Mouse (Mus musculus): Measurements from ENCODE around the gene Tsg101.

The Tsg101 gene

DNA sequence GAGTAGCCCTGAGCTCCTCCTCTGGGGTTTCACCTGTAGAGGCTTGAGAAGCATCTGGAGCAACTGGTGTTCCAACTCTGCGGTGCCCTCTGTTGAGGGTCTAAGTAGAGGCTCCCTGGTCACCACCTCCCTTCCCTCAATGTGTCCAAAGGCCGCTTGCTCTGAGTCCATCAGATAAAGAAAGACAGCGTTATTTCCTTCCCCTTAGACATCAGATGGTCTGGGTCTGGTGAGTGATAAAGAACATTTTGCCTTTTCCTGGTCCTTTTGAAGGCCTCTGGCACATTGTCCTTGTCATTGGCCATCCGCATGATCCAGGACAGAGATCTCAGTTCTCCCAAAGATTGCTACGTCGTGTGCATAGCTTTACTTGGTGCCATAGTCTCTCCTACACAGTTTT is 42.5 kb downstream of the Tsg101 start:
- CTCF ChIA-PET, result no interaction called here

DNA sequence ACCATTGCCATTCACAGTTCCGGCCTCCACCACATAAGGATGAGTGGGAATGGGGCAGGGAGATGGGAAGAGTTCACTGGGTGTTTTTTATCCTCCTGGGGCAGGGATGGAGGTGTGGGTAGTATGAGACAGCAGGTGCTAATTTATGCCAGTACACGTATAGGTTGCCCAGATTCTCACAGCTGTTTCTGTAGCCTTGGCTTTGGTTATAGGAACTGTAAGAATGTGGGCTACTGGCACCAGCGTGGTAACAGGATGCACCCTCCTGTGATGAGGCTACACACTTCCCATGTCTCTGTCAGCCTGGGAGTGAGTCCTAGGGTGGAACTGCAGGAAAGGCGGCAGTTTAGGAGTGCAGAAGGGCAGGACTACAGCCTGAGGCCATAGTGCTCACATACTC is 42.9 kb downstream of the Tsg101 start:
- CTCF ChIA-PET, result no interaction called here

DNA sequence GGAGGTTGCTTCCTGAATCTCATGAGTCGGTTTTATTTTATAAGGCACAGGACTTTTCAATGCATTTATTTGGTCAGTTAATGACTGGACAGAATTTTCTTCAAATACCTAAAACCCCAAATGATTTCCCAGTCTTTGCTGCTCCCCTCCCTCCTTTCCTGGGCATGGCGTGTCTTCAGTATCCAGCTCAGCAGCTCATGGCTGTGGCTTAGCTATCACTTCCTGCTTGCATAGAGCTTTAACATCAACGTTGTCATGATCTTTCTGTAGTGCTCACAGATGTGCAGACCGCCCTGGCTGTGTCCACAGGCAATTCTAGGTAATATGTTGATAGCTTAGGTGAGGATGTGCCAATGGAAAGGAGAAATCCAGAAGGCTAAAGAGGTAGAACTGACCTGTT is 47.8 kb downstream of the Tsg101 start:
- CTCF ChIA-PET, result no interaction called here

DNA sequence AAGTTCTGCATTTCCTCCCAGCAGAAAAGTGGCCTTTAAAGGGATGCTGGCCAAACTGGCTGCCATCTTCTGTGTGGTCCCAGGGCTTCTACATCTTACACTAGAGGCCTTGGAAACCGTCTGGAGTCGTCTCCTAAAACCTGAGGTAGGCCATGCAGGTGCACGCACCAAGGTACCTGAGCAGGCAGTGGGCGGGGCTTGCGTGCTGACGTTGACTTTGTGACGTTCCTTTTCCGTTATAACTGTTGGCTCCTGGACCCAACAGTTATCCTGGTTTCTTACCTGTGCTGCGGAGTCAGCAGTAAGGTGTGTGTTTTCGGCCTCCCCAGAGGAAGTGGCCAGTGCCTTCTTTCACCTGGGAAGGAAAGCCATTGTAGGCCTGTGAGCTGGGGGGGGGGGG is 58.8 kb downstream of the Tsg101 start, which contains the start of gene Ldhc:
Ldhc (plus strand) TSS at position 208 of the 400 bp plus-strand sequence.
- CTCF ChIA-PET, result no interaction called here

DNA sequence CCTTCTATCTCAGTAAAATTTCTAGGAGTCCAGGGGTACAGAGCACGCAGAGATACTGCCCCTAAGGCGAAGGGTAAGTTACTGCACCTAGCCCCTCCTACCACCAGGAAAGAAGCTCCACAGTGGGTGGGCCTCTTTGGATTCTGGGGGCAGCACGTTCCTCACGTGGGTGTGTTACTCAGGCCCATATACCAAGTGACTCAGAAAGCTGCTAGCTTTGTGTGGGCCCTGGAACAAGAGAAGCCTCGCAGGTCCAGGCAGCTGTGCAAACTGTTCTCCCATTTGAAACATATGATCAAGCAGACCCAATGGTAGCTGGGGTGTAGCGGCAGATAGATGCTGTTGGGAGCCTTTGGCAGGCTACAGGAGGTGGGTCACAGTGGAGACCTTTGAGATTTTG is 60.7 kb downstream of the Tsg101 start:
- CTCF ChIA-PET, result no interaction called here

DNA sequence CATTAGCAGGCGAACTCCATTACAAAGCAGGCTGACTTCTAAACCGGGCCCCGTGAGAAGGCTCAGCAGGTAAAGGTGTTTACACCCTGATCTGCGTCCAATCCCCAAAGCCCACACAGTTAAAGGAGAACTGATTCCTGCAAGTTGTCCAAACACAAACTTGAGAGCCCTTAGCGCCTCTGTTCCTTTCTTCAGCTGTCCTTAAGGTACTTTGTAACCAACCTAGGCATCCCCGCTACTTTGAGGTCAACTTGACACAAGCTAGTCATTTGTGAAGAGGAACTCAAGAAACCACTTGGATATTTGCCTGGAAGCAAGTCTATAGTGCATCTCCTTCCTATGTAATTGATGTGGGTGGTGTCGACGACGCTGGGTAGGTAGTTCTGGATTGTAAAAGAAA is 62.3 kb downstream of the Tsg101 start:
- CTCF ChIA-PET, result no interaction called here

DNA sequence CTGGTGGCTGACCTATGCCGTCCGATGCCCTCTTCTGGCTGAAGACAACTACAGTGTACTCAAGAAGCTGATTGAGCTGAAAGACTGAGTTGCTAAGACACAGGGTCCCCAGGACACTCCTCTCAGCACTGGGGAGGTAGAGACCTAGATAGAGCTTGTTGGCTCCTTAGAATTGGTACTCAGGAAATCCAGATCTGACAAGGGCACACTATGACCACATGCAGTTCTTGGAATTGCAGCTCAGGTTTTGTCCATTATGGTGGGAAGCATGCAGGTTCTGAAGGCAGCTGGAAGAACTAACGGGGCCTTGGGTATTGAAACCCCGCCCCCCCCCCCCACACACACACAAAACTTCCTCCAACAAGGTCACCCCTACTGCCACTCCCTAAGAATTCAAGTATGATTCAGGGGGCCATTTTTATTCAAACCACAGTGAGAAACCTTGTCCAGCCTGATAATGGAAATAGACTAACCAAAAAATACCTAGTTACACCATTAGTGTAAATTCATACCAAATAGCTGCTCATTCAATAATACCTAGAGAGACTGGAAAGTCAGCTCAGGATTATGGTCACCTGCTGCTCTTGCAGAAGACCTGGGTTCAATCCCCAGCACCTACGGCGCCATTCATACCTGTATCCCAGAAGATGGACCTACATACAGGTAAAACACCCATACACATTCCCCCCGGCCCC is 63.8 kb downstream of the Tsg101 start:
- CTCF ChIA-PET, result no interaction called here

DNA sequence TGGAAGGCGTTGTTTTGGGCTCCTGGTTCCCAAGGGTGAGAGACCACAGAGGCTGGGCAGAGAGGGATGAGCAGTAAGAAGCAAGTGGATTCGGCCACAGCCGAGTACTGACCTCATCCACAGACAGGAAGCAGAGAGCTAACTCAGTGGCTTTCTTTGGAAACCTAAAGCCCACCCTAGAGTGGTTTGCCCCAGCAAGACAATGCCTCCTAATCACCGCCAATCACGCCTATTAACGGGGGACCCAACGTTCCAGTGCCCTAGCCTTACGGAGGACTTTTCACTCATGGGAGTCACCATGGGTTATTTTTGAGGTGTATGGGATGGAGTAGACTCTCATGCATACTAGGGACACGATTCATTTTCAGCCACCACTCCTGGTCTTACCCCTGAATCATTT is 66.4 kb downstream of the Tsg101 start:
- CTCF ChIA-PET, result no interaction called here

DNA sequence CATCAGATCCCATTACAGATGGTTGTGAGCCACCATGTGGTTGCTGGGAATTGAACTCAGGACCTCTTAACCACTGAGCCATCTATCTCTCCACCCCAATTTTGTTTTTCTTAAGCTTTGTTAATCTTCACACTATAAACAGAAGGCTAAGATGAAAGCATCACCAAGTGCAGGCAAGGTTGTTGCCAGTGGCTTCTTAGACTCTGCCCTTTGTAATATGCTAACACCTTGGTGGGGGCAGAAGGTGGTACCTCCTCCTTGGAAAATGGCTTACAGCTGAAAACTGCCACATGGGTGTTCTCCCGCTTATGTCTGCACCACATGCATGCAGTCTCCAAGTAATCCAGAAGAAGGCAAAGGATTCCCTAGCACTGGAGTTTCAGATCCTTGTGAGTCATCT is 67.1 kb downstream of the Tsg101 start:
- CTCF ChIA-PET, result no interaction called here

DNA sequence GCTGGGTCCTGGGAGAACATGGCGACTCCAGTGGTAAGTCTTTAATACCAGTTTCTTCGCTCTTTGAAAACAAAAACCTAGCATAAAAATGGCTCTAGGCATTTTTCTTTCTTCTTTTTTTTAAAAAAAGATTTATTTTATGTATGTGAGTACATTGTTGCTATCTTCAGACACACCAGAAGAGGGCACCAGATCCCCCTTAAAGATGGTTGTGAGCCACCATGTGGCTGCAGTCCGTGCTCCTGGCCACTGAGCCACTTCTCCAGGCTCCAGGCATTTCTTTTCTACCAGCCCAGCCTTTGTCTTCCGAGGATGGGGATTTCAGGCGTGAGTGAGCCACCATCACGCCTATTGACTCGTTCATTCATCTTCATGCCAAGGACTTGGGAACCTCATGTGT is 68.7 kb downstream of the Tsg101 start:
- CTCF ChIA-PET, result no interaction called here

DNA sequence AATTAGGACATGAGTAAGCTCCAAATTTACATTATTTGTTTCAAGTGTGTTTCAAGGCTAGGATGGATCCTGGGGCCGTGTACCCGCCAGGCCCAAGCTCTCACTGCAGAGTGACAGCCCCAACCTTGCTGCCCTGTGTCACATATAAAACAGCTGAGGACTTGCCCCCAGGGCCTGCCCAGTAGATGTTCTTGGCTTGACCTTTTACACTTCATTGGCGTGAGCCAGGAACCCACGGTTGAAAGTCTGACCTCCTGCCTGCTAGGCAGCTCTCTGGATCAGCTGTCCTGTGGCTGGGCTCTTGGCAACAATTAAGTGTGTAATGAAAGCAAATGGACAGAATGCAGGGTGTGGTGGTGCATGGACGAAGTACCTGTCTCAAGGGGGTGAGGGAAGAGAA is 70.5 kb downstream of the Tsg101 start:
- CTCF ChIA-PET, result no interaction called here

DNA sequence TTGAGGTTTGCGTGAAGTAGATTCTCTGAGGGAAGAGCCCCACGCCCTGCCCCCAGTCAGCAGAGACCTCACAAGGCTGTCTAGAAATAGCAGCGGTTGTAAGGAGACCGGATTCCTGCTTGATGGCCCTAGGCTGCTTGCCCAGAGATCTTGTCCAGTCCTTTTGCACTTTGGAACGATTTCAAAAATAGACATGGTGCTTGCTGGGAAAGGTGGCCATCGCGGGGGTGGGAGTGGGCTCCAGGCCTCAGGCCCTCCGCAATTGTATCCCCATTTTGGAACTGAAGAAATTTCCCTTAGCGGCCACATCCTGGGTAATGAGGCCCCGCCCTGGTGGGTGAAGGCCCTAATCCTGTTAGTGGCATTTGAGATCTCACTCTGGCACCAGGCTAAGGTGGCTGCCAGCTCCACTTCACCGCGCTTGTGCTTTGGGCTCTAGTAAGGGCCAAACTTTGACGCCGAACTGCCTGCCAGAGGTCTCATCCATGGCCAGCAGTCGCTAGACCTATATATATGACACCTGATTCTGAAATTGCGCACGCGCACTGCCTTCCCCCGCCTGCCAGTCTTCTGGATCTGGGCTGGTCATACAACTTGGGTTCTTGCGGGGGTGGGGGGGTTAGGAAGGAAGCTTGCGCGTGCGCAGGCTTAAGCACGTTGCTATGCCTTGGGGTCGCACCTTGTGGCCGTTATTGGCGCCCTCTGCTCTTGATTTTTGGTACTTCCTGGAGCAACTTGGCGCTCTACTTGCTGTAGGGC is 73.1 kb downstream of the Tsg101 start:
- CTCF ChIA-PET, result no interaction called here

DNA sequence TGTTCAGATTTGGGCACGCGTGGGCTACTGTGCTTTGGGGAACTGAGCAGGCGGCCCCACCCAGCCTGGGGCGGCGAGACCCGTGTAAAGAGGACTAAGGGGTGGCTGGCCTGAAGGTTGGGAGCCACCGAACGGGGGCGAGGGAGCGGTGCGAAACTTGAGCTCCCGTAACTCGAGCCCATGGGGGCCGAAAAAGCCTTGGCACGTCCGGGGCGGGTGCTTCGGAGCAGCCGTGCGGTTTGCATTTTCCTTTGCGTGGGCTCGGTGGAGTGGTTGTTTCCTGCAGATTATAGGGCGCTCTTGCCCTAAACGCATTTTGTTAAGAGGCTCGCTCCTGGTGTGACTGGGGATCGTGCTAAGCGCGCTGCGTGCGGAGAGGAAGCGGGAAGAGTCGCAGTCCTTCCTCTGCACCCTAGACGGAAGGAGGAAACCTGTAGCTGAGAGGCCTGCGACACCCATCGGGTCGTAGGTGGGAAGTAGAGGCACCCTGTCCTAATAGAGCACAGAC is 73.7 kb downstream of the Tsg101 start:
- CTCF ChIA-PET, result no interaction called here

DNA sequence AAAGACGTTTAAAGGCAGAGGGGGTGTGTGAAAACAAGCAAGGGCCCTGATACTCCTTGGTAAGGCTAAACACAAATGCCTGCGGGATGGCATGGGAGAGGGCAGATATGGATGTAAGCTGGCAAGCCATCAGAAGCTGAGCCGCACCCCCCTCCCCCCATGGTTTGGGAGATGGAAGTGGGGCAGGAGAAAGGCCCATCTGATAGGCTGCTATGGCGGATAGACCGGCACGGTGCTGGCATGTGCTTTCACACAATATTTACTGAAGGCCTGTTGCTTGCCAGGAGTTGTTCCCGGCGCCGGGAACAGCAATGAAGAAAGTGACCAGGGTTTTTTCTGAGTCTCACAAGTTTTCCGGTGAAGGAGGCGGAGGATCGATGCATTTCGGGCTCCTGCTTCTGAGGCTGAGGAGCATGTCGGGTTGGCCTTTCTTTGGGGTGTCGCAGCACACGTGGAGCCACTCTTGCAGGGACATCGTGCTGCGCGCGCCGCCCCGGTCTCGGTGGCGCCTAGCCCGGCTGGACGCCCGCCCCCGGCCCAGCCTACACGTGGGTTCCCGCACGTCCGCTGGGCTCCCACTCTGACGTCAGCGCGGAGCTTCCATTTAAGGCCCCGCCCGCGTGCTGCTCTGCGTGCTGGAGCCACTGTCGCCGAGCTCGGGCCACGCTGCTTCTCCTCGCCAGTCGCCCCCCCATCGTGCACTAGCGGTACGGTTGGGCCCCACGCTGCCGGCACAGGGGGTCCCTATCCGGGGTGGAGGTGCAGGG is 74.4 kb downstream of the Tsg101 start:
- CTCF ChIA-PET, result no interaction called here

DNA sequence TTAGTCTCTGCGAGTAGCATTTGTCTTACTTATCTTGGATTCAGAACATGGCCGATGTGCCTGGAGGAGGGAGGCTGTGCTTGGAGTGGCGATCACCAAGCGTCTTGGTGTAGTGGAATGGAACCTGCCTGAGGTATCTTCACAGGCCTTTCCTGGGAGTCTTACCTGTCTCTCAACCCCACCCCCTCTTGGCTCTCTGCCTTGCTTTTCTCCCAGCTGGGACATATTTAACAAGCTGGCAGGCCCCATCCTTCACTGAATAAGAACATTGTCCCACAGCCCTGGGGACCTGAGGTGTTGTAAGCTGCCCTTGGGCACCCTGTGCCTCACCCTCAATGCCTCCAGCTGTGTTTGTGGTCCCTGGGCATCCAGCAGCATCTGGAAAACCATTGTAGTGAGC is 76.2 kb downstream of the Tsg101 start:
- CTCF ChIA-PET, result no interaction called here

DNA sequence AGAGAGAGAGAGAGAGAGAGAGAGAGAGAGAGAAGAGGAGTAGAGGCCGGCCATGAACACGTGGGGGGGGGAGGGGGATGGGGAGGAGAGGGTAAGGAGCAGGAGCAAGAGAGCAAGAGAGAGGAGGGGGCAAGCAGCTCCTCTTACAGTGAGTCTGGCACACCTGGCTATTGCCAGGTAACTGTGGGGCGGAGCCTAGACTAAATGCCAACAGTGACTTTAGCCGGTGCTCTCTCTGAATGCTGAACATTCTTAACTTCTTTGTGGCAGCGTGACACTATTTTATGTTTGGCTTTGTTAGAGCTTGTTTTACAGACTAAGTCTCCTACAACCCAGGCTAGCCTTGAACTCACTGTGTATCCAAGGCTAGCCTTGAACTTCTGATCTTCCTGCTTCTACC is 77.5 kb downstream of the Tsg101 start:
- CTCF ChIA-PET, result no interaction called here

DNA sequence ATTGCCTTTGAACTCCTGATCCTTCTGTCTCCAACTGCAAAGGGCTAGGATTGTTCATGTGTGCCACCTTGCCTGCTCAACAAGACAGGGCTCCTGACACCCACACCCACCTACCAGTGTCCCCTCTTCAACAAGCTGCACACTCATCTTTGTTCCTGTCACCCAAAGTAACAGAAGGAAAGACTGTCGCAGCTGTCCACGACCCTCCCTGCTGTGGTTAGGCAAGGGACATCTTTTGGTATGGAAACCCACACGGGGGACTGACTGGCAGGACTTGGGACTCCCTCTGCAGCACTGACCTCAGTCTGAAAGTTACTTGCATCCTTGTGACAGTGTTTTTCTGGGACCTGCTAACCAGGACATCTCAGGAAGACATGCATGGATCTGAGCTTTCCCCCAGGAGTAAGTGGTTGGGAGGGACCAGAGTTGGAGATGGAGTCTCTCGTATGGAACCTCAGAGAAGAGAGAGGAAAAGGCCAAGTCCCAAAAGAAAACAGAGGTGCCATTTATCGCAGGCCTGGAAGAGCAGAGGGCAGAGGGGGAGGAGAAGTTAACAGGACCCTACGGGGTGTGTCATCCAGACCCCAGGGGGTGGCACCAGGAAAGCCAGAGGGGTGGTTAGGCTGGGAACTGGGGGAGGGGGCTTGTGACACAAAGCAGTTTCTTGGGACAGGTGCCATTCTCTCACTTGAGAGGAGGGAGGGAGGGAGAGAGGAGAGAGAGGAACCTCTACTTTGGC is 78.8 kb downstream of the Tsg101 start, which contains the start of gene Ldha:
Ldha (plus strand) TSS at position 689 of the 739 bp plus-strand sequence.
- CTCF ChIA-PET, result no interaction called here

DNA sequence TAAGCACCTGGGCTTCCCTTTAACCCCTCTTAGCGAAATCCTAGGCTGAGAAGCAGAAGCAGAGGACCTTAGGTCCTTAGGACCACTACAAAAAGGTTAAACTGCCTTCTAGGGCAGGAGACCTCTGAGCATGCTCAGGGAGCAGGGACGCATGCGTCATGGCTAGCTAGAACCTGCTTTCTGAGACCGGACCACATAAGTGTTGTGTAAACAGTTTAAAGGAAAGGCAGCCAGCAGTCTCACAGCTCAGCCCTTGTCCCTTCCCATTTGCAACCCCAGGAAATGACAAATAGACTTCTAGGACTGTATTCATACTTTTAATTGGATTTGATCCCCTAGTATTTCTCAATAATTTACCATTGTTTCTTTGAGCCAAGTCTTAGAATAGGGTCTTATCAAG is 79.4 kb downstream of the Tsg101 start:
- CTCF ChIA-PET, result no interaction called here

DNA sequence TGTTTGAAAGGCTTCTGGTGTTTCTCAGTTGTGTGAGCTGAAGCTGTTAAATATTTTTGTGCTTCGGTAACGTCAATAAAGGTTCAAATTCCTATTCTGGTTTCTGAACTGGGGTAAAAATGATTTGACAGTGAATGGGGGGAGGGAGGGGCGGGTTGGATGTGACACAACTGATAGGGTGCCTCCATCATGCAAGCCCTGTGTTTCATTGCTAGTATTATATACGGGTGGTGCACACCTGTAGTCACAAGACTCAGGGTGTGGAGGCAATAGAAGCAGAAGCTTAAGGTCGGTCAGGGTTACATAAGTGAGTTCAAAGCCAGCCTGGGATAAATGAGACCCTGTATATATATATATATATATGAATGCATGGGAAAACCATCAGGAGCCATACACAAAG is 79.9 kb downstream of the Tsg101 start:
- CTCF ChIA-PET, result no interaction called here

DNA sequence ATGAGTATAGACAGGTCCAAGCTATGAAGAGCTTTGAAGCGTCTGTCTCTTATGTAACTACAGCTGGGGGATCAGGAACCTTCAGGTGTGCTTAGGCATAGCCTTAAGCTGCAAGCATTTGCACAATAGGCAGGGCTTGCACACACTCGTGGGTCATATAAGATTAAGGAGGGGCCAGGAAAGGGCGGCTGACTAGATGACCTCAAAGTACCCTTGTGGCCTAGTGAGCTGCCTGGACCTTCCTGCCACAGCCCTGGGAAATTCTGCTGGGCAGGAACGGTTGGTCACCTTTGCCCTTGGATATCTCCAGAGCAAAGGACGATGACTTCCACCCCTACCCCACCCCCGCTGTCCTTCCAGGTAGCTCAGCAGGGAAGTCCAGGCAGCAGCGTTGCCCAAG is 80.3 kb downstream of the Tsg101 start:
- CTCF ChIA-PET, result no interaction called here
